Mouse (Mus musculus) heart, embryonic 13.5 days (tissue): ENCODE results near the gene Btbd11. TPM values are rescaled to one million over a fixed set of nuclear protein-coding genes. Genes with fewer than 3 reads are reported as not detected.

ENCODE experiments used
- ATAC-seq: fragments of 200-750 bp; cut with Nextera tagmentation; 2 replicates; pipeline ENCODE4 v1.8.0; 2017; ENCODE audit warnings: moderate TSS enrichment; ENCODE audit not compliant: insufficient number of reproducible peaks, low FRiP score, low TSS enrichment; ENCODE audit errors: extremely low read depth
- H3K27ac ChIP-seq: fragments of 300-500 bp; sonication (generic); replicated peaks from 2 replicates; pipeline ENCODE4 v1.5.1; 2015; ENCODE audit warnings: moderate library complexity, mild to moderate bottlenecking, inconsistent platforms
- H3K27me3 ChIP-seq: fragments of 300-500 bp; sonication (generic); replicated peaks from 2 replicates; pipeline ENCODE4 v1.6.1; 2015; ENCODE audit warnings: mild to moderate bottlenecking, inconsistent platforms
- H3K36me3 ChIP-seq: fragments of 300-500 bp; sonication (generic); 2 replicates; pipeline ENCODE4 v1.6.1; 2015; ENCODE audit warnings: mild to moderate bottlenecking, inconsistent platforms
- H3K4me1 ChIP-seq: fragments of 300-500 bp; sonication (generic); 2 replicates; pipeline ENCODE4 v1.6.1; 2015; ENCODE audit warnings: inconsistent platforms
- H3K4me2 ChIP-seq: fragments of 300-500 bp; sonication (generic); 2 replicates; pipeline ENCODE4 v1.6.1; 2015; ENCODE audit warnings: inconsistent platforms, mild to moderate bottlenecking, moderate library complexity
- H3K4me3 ChIP-seq: fragments of 300-500 bp; sonication (generic); 2 replicates; pipeline ENCODE4 v1.5.1; 2015; ENCODE audit warnings: moderate library complexity, mild to moderate bottlenecking, inconsistent platforms
- H3K9ac ChIP-seq: fragments of 300-500 bp; sonication (generic); 2 replicates; pipeline ENCODE4 v1.6.1; 2015; ENCODE audit warnings: inconsistent platforms, mild to moderate bottlenecking, moderate library complexity
- H3K9me3 ChIP-seq: fragments of 300-500 bp; sonication (generic); 2 replicates; pipeline ENCODE4 v1.6.1; 2016; ENCODE audit warnings: inconsistent platforms
- WGBS: fragments of 180-500 bp; shearing (Covaris S2); methylation state at CpG from one replicate; pipeline ENCODE4 v1.1.7; 2015; ENCODE audit warnings: mixed read lengths; 5-methylcytosine and 5-hydroxymethylcytosine counted together
- polyA plus RNA-seq: library from polyadenylated mRNA; unstranded; fragments of >200 nt; fragmentation: Nextera tagmentation; extraction: Ambion mirVana; gene quantifications from 2 replicates; pipeline ENCODE4 v1.2.1, GENCODE M21; 2015

The Btbd11 gene
- polyA plus RNA-seq, 1 experiment from 2014 or later = 0.64 TPM

DNA sequence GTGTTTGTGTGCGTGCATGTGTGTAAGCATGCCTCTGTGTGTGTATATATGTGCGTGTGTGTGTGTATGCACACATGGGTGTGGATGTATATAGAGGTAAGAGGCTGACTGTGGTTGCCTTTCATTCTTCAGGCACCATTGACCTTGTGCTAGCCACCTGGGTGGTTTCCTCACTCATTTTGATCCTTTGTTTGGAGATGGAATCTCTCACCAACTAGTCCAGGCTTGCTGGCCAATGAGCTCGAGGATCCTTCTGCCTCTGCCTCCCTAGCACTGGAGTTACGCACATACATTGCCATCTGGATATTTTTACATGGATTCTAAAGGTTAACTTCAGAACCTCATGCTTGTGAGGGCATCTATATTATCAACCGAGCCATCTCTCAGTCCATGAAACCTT is 184.8 kb downstream of the Btbd11 start:
- Histone ChIP-seq H3K9me3 (no peaks in the 10 kb centered on the region), H3K9ac (no peak overlapping the region), H3K27me3 (no peaks in the 10 kb centered on the region), H3K27ac (no peak overlapping the region), H3K4me3 (no peak overlapping the region), H3K4me2 (no peak overlapping the region), H3K4me1 (no peaks in the 10 kb centered on the region; the same call in 1 of the 2 replicates), H3K36me3 (no peaks in the 10 kb centered on the region)
- WGBS = 81% methylated on average over 5 of the region's 5 CpGs
- ATAC-seq = no peak

GRCm38 (mm10) chr10:85572571-85572970 is 186.0 kb downstream of the Btbd11 start:
- H3K4me3 ChIP-seq = no peak overlapping the region
- no peak overlapping the region for H3K9ac ChIP-seq
- H3K27me3 ChIP-seq = no peaks in the 10 kb centered on the region
- no peak for ATAC-seq
- H3K4me1 ChIP-seq = no peaks in the 10 kb centered on the region; the same call in 1 of the 2 replicates
- no peak overlapping the region for H3K4me2 ChIP-seq
- no peaks in the 10 kb centered on the region for H3K36me3 ChIP-seq
- no peak overlapping the region for H3K27ac ChIP-seq
- WGBS = 77% methylated on average over 7 of the region's 7 CpGs
- no peaks in the 10 kb centered on the region for H3K9me3 ChIP-seq

DNA sequence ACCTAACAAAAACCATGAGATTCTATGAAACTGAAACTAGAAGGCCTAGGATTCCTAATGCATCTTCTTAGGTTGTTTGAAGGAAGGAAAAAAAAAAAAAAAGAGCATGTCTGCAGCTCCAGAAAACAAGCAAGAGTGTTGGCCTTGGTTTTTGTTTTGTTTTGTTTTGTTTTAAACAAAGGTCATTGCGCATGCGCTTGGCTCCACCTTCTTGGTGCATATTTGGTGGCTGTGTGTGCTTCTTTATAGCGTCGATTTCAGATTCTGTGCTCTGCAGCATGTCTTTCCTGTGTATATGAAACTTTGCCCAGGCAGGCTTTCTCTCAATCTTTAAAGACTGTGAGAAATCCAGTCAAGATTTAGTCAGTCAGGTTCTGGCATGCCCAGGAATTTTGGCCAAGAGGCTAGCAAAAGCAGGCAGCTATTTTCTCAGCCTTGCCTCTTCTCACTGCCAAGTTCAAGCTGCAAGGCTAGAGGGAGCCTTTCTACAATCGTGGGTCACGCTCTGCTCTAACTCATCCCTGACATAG is 191.3 kb downstream of the Btbd11 start:
- no peaks in the 10 kb centered on the region; the same call in 1 of the 2 replicates for H3K4me1 ChIP-seq
- H3K4me3 ChIP-seq = no peak overlapping the region
- 83% methylated on average over 6 of the region's 6 CpGs for WGBS
- ATAC-seq = no peak
- no peak overlapping the region for H3K4me2 ChIP-seq
- H3K9ac ChIP-seq = no peak overlapping the region
- 0 out of 2 replicates have a peak, but pooled peaks cover 5% of the 10 kb centered on the region for H3K9me3 ChIP-seq
- no peaks in the 10 kb centered on the region for H3K36me3 ChIP-seq
- no peaks in the 10 kb centered on the region for H3K27me3 ChIP-seq
- no peak overlapping the region for H3K27ac ChIP-seq

DNA sequence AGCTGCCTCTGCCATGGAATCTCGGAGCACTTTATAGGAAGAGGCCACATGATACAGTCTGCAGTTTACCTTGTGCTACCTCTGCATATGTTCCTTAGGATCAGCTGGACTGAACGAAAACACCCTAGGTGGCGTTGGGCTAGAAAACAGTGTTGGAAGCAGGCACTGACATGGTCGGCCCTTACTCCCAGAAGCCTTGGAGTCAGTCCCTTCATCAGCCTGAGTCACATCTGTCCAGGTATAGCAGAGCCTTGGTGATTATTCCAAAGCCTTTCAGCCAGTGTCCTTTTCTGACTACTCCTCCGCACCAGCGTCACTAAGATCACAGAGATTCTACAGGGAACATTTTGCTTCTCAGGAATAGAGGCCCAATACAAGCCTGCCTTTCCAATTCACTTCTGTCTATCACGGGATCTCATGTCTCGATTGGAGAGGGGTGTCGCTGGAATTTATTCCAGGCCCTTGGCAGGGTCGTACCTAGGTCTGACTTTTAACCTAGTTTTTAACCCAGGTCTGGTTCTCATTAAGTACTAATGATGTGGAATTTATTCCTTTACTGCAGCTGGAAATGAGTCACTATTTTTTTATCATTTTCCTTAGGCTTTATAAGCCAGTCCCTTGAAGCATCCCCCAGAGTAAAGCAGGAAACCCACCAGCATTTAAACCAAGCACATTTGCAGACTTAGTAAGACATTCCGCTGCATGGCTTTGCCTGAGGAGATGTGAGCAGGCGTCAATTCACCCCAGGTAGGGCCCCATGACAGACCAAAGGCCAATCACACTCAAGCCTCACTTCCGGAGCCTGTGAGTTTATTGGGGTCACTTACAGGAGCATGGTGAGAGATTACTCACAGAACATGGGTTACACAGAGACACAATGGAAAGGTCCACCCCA is 192.2 kb downstream of the Btbd11 start:
- Histone ChIP-seq H3K4me2 (no peak overlapping the region), H3K9ac (no peak overlapping the region), H3K4me1 (no peaks in the 10 kb centered on the region; the same call in 1 of the 2 replicates), H3K4me3 (no peak overlapping the region), H3K9me3 (0 out of 2 replicates have a peak, but pooled peaks cover 5% of the 10 kb centered on the region), H3K27me3 (no peaks in the 10 kb centered on the region), H3K36me3 (no peaks in the 10 kb centered on the region), H3K27ac (no peak overlapping the region)
- no peak for ATAC-seq
- WGBS = 78% methylated on average over 13 of the region's 13 CpGs

DNA sequence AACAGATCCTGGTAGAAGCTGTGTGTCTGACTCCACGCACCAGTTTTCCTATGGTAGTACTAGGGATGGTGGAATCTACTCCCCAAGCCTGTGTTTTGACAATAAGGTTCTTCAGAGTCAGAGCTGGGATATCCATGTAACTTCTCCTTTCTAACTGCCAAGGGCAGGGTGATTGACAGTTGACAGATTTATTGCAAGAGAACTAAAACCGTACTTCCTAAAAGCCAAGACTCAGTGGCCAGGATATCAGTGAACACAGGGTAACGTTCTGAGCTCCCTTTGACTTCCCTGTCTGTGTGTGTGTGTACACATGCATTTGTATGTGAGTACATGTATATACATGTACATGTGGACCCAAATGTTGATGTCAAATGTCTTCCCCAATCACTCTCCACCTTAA is 201.1 kb downstream of the Btbd11 start:
- Histone ChIP-seq H3K9me3 (no peaks in the 10 kb centered on the region), H3K27ac (no peak overlapping the region), H3K4me1 (no peaks in the 10 kb centered on the region; the same call in 1 of the 2 replicates), H3K4me2 (no peak overlapping the region), H3K27me3 (no peaks in the 10 kb centered on the region), H3K9ac (no peak overlapping the region), H3K36me3 (no peaks in the 10 kb centered on the region), H3K4me3 (no peak overlapping the region)
- 73% methylated on average over 3 of the region's 3 CpGs for WGBS
- no peak for ATAC-seq

DNA sequence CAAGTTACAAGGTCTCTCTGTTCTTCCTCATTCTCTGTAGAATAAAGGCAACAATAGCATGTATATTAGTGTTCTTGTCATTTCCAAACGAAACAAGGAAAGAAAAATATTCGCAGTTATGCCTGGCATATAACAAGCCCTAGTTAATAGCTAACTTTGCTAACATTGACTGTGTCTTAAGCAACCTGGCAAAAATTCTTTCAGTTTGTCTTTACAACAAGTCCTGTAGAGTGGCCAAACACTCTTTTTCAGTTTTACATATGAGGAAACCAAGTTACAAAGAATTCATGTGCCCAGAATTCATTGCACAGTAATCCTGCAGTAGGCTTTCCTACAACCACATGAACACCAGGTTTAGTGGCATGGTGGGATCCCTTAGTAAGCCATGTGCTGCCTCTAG is 203.4 kb downstream of the Btbd11 start:
- Histone ChIP-seq H3K36me3 (no peaks in the 10 kb centered on the region), H3K4me3 (no peak overlapping the region), H3K27ac (no peak overlapping the region), H3K27me3 (no peaks in the 10 kb centered on the region), H3K4me2 (no peak overlapping the region), H3K9me3 (no peaks in the 10 kb centered on the region), H3K9ac (no peak overlapping the region), H3K4me1 (no peaks in the 10 kb centered on the region; the same call in 1 of the 2 replicates)
- WGBS = 81% methylated on average over 2 of the region's 2 CpGs
- ATAC-seq = no peak

DNA sequence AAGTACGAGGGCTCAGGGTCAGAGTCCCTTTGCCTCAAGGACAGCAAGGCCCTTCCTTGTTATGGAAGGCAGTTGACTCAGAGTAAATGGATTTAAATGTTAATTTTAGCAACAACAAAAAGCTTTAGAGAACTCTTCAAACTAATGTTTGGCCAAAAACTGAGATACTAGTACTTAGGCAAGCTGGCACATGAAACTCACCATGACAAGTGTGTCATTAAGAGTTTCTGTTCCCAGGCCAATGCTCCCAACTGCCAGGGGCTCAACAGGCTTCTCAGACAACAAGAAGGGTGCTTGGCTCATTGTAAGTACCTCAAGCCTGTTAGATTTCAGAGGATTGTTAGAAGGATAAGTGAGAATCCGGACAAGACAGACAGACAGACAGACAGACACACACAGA is 204.7 kb downstream of the Btbd11 start:
- H3K4me3 ChIP-seq = no peak overlapping the region
- no peaks in the 10 kb centered on the region for H3K27me3 ChIP-seq
- no peak overlapping the region for H3K4me2 ChIP-seq
- no peaks in the 10 kb centered on the region for H3K36me3 ChIP-seq
- ATAC-seq = no peak
- WGBS = 79% methylated on average over 2 of the region's 2 CpGs
- no peak overlapping the region for H3K27ac ChIP-seq
- H3K4me1 ChIP-seq = no peaks in the 10 kb centered on the region; the same call in 1 of the 2 replicates
- no peak overlapping the region for H3K9ac ChIP-seq
- no peaks in the 10 kb centered on the region for H3K9me3 ChIP-seq

- Histone ChIP-seq H3K27me3 (no peaks in the 10 kb centered on the region; the same call in 1 of the 2 replicates), H3K9me3 (no peaks in the 10 kb centered on the region), H3K4me2 (no peak overlapping the region), H3K27ac (no peak overlapping the region), H3K4me1 (no peaks in the 10 kb centered on the region; the same call in 1 of the 2 replicates), H3K36me3 (no peaks in the 10 kb centered on the region), H3K9ac (no peak overlapping the region), H3K4me3 (no peak overlapping the region)
- 41% methylated on average over 6 of the region's 6 CpGs for WGBS
- ATAC-seq = no peak
Observed at GRCm38 (mm10) chr10:85591986-85592385, 205.4 kb downstream of the Btbd11 start.

DNA sequence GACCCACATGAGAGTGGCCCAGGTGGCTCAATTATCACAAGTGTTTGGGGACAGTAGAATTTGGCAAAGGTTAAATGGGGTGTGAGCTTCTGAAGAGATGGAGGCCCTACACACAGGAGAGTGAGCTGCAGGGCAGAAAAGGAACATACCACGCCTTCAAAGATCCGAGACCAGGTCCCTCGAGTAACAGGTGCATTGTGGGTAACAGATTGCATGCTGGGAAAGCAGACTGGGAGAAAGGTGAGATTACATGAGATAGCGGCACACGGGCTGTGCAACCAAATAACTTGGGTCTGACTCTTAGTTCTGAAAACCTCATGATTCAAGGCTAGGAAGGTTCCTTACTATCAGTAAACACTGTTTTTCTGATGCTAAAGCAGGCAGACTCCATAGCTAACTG is 209.7 kb downstream of the Btbd11 start:
- H3K27ac ChIP-seq = no peak overlapping the region
- no peaks in the 10 kb centered on the region for H3K36me3 ChIP-seq
- H3K4me3 ChIP-seq = no peak overlapping the region
- H3K4me1 ChIP-seq = peaks cover 13% of the 10 kb centered on the region
- no peak overlapping the region for H3K9ac ChIP-seq
- ATAC-seq = no peak
- 73% methylated on average over 5 of the region's 5 CpGs for WGBS
- peaks cover 23% of the 10 kb centered on the region for H3K27me3 ChIP-seq
- no peaks in the 10 kb centered on the region for H3K9me3 ChIP-seq
- no peak overlapping the region for H3K4me2 ChIP-seq

DNA sequence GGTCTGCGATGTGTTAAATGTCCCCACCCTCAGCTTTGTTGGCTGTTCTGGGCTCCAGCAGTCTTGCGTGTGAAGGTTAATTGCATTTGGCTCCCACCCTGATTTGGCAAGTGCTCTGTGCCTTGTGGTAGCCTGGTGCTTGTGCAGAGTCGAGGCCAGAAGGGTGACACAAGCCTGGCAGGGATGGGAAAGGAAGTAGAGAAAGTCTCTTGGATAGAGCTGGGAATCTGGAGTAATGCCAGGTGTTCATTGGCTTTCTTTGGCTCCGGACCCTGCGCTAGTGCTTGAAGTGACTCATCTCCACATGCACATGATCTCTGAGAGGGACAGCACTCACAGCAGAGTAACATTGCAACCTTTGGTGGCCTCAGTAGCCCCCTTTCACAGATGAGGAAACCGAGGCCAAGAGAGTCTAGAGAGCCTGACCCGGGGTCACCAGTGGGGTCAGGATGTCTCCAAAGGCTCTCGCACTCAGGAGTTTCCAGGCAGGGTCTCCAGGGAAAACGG is 211.5 kb downstream of the Btbd11 start:
- Histone ChIP-seq H3K27ac (no peak overlapping the region), H3K36me3 (no peaks in the 10 kb centered on the region), H3K4me1 (peaks cover 13% of the 10 kb centered on the region), H3K9me3 (no peaks in the 10 kb centered on the region), H3K27me3 (peaks cover 23% of the 10 kb centered on the region), H3K9ac (peak overlapping the region; percentile 71), H3K4me2 (peak overlapping the region; percentile 81), H3K4me3 (peak overlapping the region; percentile 54)
- WGBS = 24% methylated on average over 9 of the region's 9 CpGs
- no peak for ATAC-seq

- Histone ChIP-seq H3K9me3 (no peaks in the 10 kb centered on the region), H3K4me2 (peak overlapping the region; percentile 81), H3K27me3 (peaks cover 23% of the 10 kb centered on the region), H3K36me3 (no peaks in the 10 kb centered on the region), H3K27ac (no peak overlapping the region), H3K4me3 (peak overlapping the region; percentile 54), H3K4me1 (peaks cover 13% of the 10 kb centered on the region), H3K9ac (peak overlapping the region; percentile 71)
- no peak for ATAC-seq
- WGBS = 3% methylated on average over 41 of the region's 41 CpGs
Observed at GRCm38 (mm10) chr10:85598603-85599542, 212.3 kb downstream of the Btbd11 start.
